Mouse (Mus musculus) liver, postnatal 0 days (tissue): ENCODE measurements around the gene Dus2. TPM values are rescaled to one million over a fixed set of nuclear protein-coding genes. Genes with fewer than 3 reads are reported as not detected.
A peak's percentile ranks its signal among the peaks of the same experiment; 100 is the strongest.

Source experiments
- ATAC-seq: fragments of 200-750 bp; cut with Nextera tagmentation; 2 replicates; pipeline ENCODE4 v1.8.0; 2017; ENCODE audit warnings: mild to moderate bottlenecking, moderate library complexity
- DNase-seq: peaks from one replicate; pipeline ENCODE4 v3.0.0-alpha.2; 2016
- H3K27ac ChIP-seq: fragments of 300-500 bp; sonication (generic); 2 replicates; pipeline ENCODE4 v1.5.1; 2014; ENCODE audit warnings: antibody characterized with exemption, moderate library complexity, mild to moderate bottlenecking, low read depth
- H3K27me3 ChIP-seq: fragments of 300-500 bp; sonication (generic); 2 replicates; pipeline ENCODE4 v1.6.1; 2014; ENCODE audit warnings: low read length, control low read depth, mixed read lengths; ENCODE audit not compliant: insufficient read depth
- H3K36me3 ChIP-seq: fragments of 300-500 bp; sonication (generic); replicated peaks from 2 replicates; pipeline ENCODE4 v1.6.1; 2014; ENCODE audit warnings: mild to moderate bottlenecking, control low read depth, low read length, moderate library complexity, mixed read lengths; ENCODE audit not compliant: insufficient read depth
- H3K4me1 ChIP-seq: fragments of 300-500 bp; sonication (generic); 2 replicates; pipeline ENCODE4 v1.6.1; 2014; ENCODE audit warnings: antibody characterized with exemption, mild to moderate bottlenecking, control low read depth; ENCODE audit not compliant: insufficient read depth
- H3K4me2 ChIP-seq: fragments of 300-500 bp; sonication (generic); 2 replicates; pipeline ENCODE4 v1.6.1; 2014; ENCODE audit warnings: low read depth, mild to moderate bottlenecking, low read length, moderate library complexity, mixed read lengths
- H3K4me3 ChIP-seq: fragments of 300-500 bp; sonication (generic); 2 replicates; pipeline ENCODE4 v1.5.1; 2014; ENCODE audit warnings: low read depth, low read length
- H3K9ac ChIP-seq: fragments of 300-500 bp; sonication (generic); replicated peaks from 2 replicates; pipeline ENCODE4 v1.6.1; 2014; ENCODE audit warnings: mild to moderate bottlenecking, moderate library complexity
- H3K9me3 ChIP-seq: fragments of 300-500 bp; sonication (generic); 2 replicates; pipeline ENCODE4 v1.6.1; 2016; ENCODE audit warnings: mild to moderate bottlenecking, control low read depth, low read length, mixed read lengths
- CTCF ChIP-seq: sonication (generic); IDR thresholded peaks from 2 replicates; pipeline ENCODE4 v1.5.1; 2016; ENCODE audit warnings: antibody characterized with exemption, low read depth
- EP300 ChIP-seq: IDR thresholded peaks from 2 replicates; pipeline ENCODE4 v1.6.1; 2016; ENCODE audit warnings: antibody characterized with exemption, low read depth, mild to moderate bottlenecking
- WGBS: fragments of 180-500 bp; shearing (Covaris S2); extraction: QIAGEN DNeasy Blood & Tissue Kit; methylation state at CpG from one replicate; pipeline ENCODE4 v1.1.7; 2014; ENCODE audit not compliant: insufficient replicate concordance; 5-methylcytosine and 5-hydroxymethylcytosine counted together
- polyA plus RNA-seq: library from polyadenylated mRNA; unstranded; fragments of >200 nt; fragmentation: Nextera tagmentation; extraction: Ambion mirVana; gene quantifications from 2 replicates; pipeline ENCODE4 v1.2.1, GENCODE M21; 2015

Dus2 gene
- polyA plus RNA-seq, 1 experiment from 2014 or later: 9.5 TPM

DNA sequence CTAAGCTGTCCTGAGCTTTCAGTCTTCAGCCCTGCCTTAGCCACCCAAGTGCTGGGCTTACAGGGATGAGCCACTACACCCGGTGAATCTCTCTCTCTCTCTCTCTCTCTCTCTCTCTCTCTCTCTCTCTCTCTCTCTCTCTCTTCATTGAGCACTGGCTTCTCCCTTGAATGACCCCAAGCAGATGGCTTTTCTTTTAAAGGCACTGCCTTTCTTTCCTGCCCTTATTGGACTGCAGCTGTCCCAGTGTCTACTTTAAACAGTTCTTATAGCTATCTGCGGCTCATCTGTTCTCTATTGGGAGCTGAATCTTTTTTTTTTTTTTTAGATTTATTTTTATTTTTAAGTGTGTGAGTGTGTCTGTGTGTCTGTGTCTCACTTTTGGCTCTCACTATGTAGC lies 51.9 kb downstream of the Dus2 start:
- no peak overlapping the region for H3K4me3 ChIP-seq
- H3K27me3 ChIP-seq: no peaks in the 10 kb centered on the region
- 85% methylated on average over 2 of the region's 2 CpGs for WGBS
- H3K4me1 ChIP-seq: peaks cover 6% of the 10 kb centered on the region; the same call in 1 of the 2 replicates
- ATAC-seq: no peak
- no peak overlapping the region for H3K4me2 ChIP-seq
- H3K27ac ChIP-seq: no peak overlapping the region
- TF ChIP-seq EP300 (no peak), CTCF (no peak)
- H3K36me3 ChIP-seq: no peaks in the 10 kb centered on the region
- DNase-seq: no peak
- H3K9ac ChIP-seq: no peak overlapping the region
- no peaks in the 10 kb centered on the region for H3K9me3 ChIP-seq

DNA sequence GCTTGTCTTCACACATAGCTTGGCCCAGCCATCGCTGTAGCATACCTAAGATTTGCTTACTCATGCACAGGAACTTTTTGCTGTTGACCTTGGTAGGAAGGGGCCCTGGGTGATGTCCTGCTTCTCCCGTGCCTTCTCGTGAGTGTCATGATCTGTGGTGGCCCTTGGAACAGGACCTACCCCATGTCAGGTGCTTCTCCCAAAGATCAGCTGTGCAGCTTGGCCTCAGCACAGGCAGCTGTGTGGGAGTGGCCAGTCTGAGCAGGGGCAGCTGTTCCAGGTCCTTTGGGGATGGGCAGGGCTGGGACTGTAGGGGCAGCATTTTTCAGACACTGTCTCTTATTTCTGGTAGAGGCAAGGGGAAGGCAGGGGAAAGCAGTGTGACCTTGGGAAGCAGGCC lies 53.0 kb downstream of the Dus2 start:
- H3K27me3 ChIP-seq: no peaks in the 10 kb centered on the region
- 33% methylated on average over 3 of the region's 3 CpGs for WGBS
- H3K36me3 ChIP-seq: no peaks in the 10 kb centered on the region
- no peak overlapping the region for H3K27ac ChIP-seq
- TF ChIP-seq EP300: no peak
- no peak for TF ChIP-seq CTCF
- H3K9me3 ChIP-seq: no peaks in the 10 kb centered on the region
- no peak for DNase-seq
- H3K4me3 ChIP-seq: no peak overlapping the region
- peaks cover 14% of the 10 kb centered on the region; the same call in 1 of the 2 replicates for H3K4me1 ChIP-seq
- H3K9ac ChIP-seq: no peak overlapping the region
- H3K4me2 ChIP-seq: no peak overlapping the region
- ATAC-seq: no peak

DNA sequence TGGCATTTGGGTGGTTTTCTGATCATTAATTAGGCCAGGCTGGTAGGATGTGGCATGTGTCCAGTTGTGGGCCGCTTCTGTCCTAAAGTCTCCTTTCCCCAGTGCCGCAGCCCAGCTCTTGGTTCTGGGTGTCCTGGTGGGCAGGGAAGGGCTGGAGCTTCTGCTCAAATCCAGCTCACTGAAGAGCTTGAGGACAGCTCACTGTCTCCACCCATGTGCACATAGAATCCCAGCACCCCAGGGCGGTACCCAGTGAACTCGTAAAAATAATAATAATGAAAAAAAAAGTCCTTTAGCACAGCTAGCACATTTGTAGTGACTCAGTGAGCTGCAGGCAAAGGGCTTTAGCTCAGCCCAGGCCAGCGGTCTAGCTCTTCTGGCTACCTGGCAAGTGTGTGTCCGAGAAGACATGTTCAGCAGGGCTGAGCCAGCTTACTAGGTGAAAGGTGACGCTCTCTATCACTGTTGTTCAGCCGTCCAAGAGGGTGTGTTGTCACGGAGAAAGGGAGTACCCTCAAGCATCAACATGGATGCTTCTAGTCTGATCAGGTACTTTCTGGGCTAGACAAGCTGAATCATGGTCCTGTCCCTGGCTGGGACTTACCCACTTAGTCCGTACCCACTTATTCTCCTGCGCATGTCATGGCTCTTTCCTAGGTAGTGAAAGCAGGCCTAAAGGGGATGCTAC lies 55.9 kb downstream of the Dus2 start:
- Histone ChIP-seq H3K4me2 (0 out of 2 replicates have a peak overlapping the region, but pooled peaks have one; percentile 22), H3K27ac (peak overlapping the region; percentile 80), H3K9ac (peak overlapping the region; percentile 44; the same call in 1 of the 2 replicates), H3K27me3 (no peaks in the 10 kb centered on the region), H3K4me1 (peaks cover 14% of the 10 kb centered on the region; the same call in 1 of the 2 replicates), H3K9me3 (no peaks in the 10 kb centered on the region), H3K36me3 (0 out of 2 replicates have a peak, but pooled peaks cover 13% of the 10 kb centered on the region), H3K4me3 (no peak overlapping the region)
- DNase-seq (peak; percentile 49), ATAC-seq (peak; percentile 80)
- WGBS: 81% methylated on average over 11 of the region's 11 CpGs
- no peak for TF ChIP-seq CTCF
- no peak for TF ChIP-seq EP300

DNA sequence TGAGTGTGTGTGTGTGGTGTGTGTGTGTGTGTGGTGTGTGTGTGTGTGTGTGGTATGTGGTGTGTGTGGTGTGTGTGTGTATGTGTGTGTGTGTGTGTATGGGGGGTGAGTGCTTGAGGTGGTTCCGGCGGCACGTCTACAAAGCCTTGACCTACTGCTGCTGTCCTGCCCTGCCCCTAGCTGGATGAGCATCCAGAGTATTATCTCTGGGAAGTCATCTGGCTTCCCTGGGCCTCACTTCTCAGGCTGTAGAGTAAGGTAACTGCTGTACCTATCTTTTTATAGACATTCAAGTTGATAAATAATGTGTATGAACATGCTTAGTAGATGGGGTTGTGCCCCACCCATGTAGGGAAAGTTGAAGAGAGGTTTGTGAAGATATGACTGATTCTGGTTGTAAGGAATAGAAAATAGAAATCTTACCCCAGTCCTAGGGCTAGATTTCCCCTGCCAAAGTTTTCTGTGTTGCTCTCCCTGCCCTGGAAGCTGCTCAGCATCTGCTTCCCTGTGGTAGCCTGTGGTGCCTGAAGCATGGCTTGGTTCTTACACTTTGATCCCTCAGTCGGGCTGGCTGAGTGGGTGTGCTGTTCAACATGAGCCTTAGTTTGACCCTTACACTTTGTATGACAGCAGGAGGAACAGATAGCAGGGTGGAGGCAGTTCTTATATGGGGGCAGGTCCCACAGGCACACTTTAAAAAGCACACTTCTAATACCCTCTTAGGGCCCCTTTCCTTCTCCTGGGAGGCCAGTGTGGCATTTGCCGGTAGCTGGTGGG lies 56.9 kb downstream of the Dus2 start:
- peaks cover 14% of the 10 kb centered on the region; the same call in 1 of the 2 replicates for H3K4me1 ChIP-seq
- no peak overlapping the region for H3K9ac ChIP-seq
- H3K27me3 ChIP-seq: no peaks in the 10 kb centered on the region
- no peak overlapping the region for H3K4me3 ChIP-seq
- ATAC-seq (peak; percentile 48), DNase-seq (no peak)
- TF ChIP-seq EP300: no peak
- TF ChIP-seq CTCF: no peak
- peak overlapping the region; percentile 19 for H3K27ac ChIP-seq
- H3K4me2 ChIP-seq: no peak overlapping the region
- WGBS: 58% methylated on average over 5 of the region's 5 CpGs
- no peaks in the 10 kb centered on the region for H3K9me3 ChIP-seq
- H3K36me3 ChIP-seq: 0 out of 2 replicates have a peak, but pooled peaks cover 13% of the 10 kb centered on the region

DNA sequence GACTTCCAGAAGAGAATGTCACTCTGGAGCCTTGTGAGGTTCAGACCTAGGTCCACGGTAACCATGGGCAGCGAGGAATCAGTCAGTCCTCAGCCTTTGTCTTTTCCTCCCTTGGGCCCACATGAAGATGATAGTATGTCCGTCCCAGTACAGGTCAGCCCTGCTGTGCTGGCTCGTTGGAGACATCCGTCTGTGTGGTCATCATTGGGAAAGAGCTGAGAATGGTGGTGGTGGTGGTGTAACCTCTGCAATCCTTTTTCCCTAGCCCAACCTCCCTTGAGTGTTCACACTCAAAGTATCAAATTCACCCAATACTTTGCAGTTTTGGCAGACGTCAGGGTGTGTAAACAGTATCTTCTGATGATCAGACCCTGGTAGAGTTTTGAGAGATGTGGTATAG lies 58.7 kb downstream of the Dus2 start:
- Histone ChIP-seq H3K27ac (no peak overlapping the region), H3K4me3 (no peak overlapping the region), H3K9ac (no peak overlapping the region), H3K36me3 (0 out of 2 replicates have a peak, but pooled peaks cover 13% of the 10 kb centered on the region), H3K4me1 (peaks cover 31% of the 10 kb centered on the region), H3K27me3 (no peaks in the 10 kb centered on the region), H3K9me3 (no peaks in the 10 kb centered on the region), H3K4me2 (no peak overlapping the region)
- TF ChIP-seq EP300: no peak
- TF ChIP-seq CTCF: no peak
- 77% methylated on average over 6 of the region's 6 CpGs for WGBS
- ATAC-seq (no peak), DNase-seq (no peak)

DNA sequence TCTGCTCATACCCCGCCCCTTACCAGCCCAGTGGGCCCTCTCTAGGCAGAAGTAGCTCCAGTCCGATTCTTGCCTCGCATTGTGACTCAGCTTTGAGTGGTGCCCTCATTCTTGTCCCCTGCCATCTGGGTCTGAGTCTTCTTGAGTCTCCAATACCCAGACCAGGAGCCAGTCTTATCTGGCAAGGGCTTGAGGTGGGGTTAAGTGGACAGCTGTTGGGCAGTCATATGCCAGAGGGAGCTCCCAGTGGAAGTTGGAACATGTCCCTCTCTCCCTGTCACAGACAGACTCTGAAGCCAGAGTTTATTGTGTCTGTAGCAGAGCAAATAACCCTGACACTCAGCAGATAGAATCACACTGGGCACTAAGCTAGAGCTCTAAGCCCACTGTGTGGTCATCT lies 59.9 kb downstream of the Dus2 start:
- Histone ChIP-seq H3K9me3 (no peaks in the 10 kb centered on the region), H3K27me3 (no peaks in the 10 kb centered on the region), H3K9ac (peak overlapping the region; percentile 42; the same call in 1 of the 2 replicates), H3K4me1 (peaks cover 37% of the 10 kb centered on the region), H3K27ac (0 out of 2 replicates have a peak overlapping the region, but pooled peaks have one; percentile 91), H3K4me2 (peak overlapping the region; percentile 52), H3K4me3 (peak overlapping the region; percentile 11; the same call in 1 of the 2 replicates), H3K36me3 (0 out of 2 replicates have a peak, but pooled peaks cover 13% of the 10 kb centered on the region)
- TF ChIP-seq EP300 (no peak), CTCF (no peak)
- ATAC-seq (no peak), DNase-seq (no peak)
- 83% methylated on average over 3 of the region's 3 CpGs for WGBS
